Mouse (Mus musculus) thymus, adult 2 months (tissue): ENCODE data around the gene Csnk1g2. TPM values are rescaled to one million over a fixed set of nuclear protein-coding genes. Genes with fewer than 3 reads are reported as not detected.

Experiments used
- DNase-seq: peaks from one replicate; pipeline ENCODE4 v3.0.0; 2021
- H3K27ac ChIP-seq: fragments of 200-500 bp; 2 replicates; pipeline ENCODE4 v1.5.1; 2012; ENCODE audit warnings: low read length, control low read depth; ENCODE audit not compliant: control insufficient read depth, insufficient read depth
- H3K27me3 ChIP-seq: fragments of 200-500 bp; 2 replicates; pipeline ENCODE4 v1.6.1; 2012; ENCODE audit warnings: mild to moderate bottlenecking, low read length, moderate library complexity, mixed read lengths; ENCODE audit not compliant: control insufficient read depth, insufficient read depth
- H3K36me3 ChIP-seq: fragments of 200-500 bp; 2 replicates; pipeline ENCODE4 v1.6.1; 2012; ENCODE audit warnings: mild to moderate bottlenecking, low read length, moderate library complexity; ENCODE audit not compliant: control insufficient read depth, insufficient read depth
- H3K4me1 ChIP-seq: fragments of 200-500 bp; replicated peaks from 2 replicates; pipeline ENCODE4 v1.6.1; 2012; ENCODE audit warnings: low read length; ENCODE audit not compliant: control insufficient read depth, insufficient read depth
- H3K4me3 ChIP-seq: fragments of 200-500 bp; 2 replicates; pipeline ENCODE4 v1.5.1; 2012; ENCODE audit warnings: mild to moderate bottlenecking, low read length, control low read depth, moderate library complexity; ENCODE audit not compliant: control insufficient read depth, insufficient read depth
- CTCF ChIP-seq: fragments of 200-500 bp; IDR thresholded peaks from 2 replicates; pipeline ENCODE4 v1.5.1; 2012; ENCODE audit warnings: mild to moderate bottlenecking, control low read depth, low read length, moderate library complexity, borderline replicate concordance; ENCODE audit not compliant: control insufficient read depth, poor library complexity, insufficient read depth; ENCODE audit errors: extremely low read depth
- POLR2A ChIP-seq: fragments of 200-500 bp; IDR thresholded peaks from 2 replicates; pipeline ENCODE4 v1.6.1; 2012; ENCODE audit warnings: mild to moderate bottlenecking, low read length, control low read depth, moderate library complexity; ENCODE audit not compliant: control insufficient read depth, poor library complexity, insufficient read depth; ENCODE audit errors: extremely low read depth
- WGBS: fragments of 180-500 bp; shearing (Covaris S2); methylation state at CpG from one replicate; pipeline ENCODE4 v1.1.7; 2018; 5-methylcytosine and 5-hydroxymethylcytosine counted together
- polyA plus RNA-seq: library from polyadenylated mRNA; depleted of rRNA; stranded (reverse); fragments of >200 nt; gene quantifications from 2 replicates; pipeline ENCODE4 v1.2.3, GENCODE M21; 2012

Csnk1g2 gene
- polyA plus RNA-seq, 1 experiment, result 492 TPM

- peak overlapping the region; percentile 91 for H3K27ac ChIP-seq
- WGBS, result 39% methylated on average over 6 of the region's 6 CpGs
- DNase-seq, result peak; percentile 44
- peaks cover 4% of the 10 kb centered on the region; the same call in 1 of the 2 replicates for H3K36me3 ChIP-seq
- no peaks in the 10 kb centered on the region for H3K27me3 ChIP-seq
- H3K4me3 ChIP-seq, result no peak overlapping the region
- TF ChIP-seq CTCF, result no peak
- H3K4me1 ChIP-seq, result peaks cover 51% of the 10 kb centered on the region
Measured at GRCm38 (mm10) chr10:80614351-80614750, 8.3 kb upstream of the Csnk1g2 start.

GRCm38 (mm10) chr10:80618181-80618580 is 4.5 kb upstream of the Csnk1g2 start:
- H3K27ac ChIP-seq, result peak overlapping the region; percentile 97
- TF ChIP-seq CTCF (no peak), POLR2A (peak; percentile 32; the same call in 1 of the 2 replicates)
- 3% methylated on average over 9 of the region's 9 CpGs for WGBS
- H3K4me1 ChIP-seq, result peaks cover 34% of the 10 kb centered on the region
- no peak overlapping the region for H3K4me3 ChIP-seq
- DNase-seq, result peak; percentile 79
- no peaks in the 10 kb centered on the region for H3K27me3 ChIP-seq
- H3K36me3 ChIP-seq, result peaks cover 4% of the 10 kb centered on the region; the same call in 1 of the 2 replicates

GRCm38 (mm10) chr10:80619465-80620244 is 3.0 kb upstream of the Csnk1g2 start:
- no peak for DNase-seq
- Histone ChIP-seq H3K4me1 (peaks cover 32% of the 10 kb centered on the region), H3K4me3 (no peak overlapping the region), H3K27ac (no peak overlapping the region), H3K27me3 (no peaks in the 10 kb centered on the region), H3K36me3 (peaks cover 4% of the 10 kb centered on the region; the same call in 1 of the 2 replicates)
- 91% methylated on average over 8 of the region's 8 CpGs for WGBS
- no peak for TF ChIP-seq POLR2A
- no peak for TF ChIP-seq CTCF

GRCm38 (mm10) chr10:80620365-80620764 is 2.3 kb upstream of the Csnk1g2 start:
- no peak for DNase-seq
- Histone ChIP-seq H3K27ac (no peak overlapping the region), H3K4me3 (no peak overlapping the region), H3K27me3 (no peaks in the 10 kb centered on the region), H3K36me3 (peaks cover 2% of the 10 kb centered on the region; the same call in 1 of the 2 replicates), H3K4me1 (peaks cover 30% of the 10 kb centered on the region)
- TF ChIP-seq CTCF, result no peak
- no peak for TF ChIP-seq POLR2A
- 96% methylated on average over 9 of the region's 9 CpGs for WGBS

GRCm38 (mm10) chr10:80620796-80621689 is 1.6 kb upstream of the Csnk1g2 start:
- no peak for TF ChIP-seq CTCF
- no peak for TF ChIP-seq POLR2A
- DNase-seq, result no peak
- Histone ChIP-seq H3K36me3 (no peaks in the 10 kb centered on the region), H3K27ac (peak overlapping the region; percentile 28; the same call in 1 of the 2 replicates), H3K27me3 (no peaks in the 10 kb centered on the region), H3K4me3 (no peak overlapping the region; the same call in 1 of the 2 replicates), H3K4me1 (peaks cover 32% of the 10 kb centered on the region)
- 72% methylated on average over 16 of the region's 16 CpGs for WGBS

- WGBS, result 1% methylated on average over 9 of the region's 9 CpGs
- Histone ChIP-seq H3K4me1 (peaks cover 32% of the 10 kb centered on the region), H3K36me3 (no peaks in the 10 kb centered on the region), H3K27ac (peak overlapping the region; percentile 28; the same call in 1 of the 2 replicates), H3K4me3 (peak overlapping the region; percentile 62), H3K27me3 (no peaks in the 10 kb centered on the region)
- TF ChIP-seq POLR2A (no peak), CTCF (no peak)
- peak; percentile 24 for DNase-seq
Measured at GRCm38 (mm10) chr10:80621690-80621939, 1.0 kb upstream of the Csnk1g2 start.
